Mouse (Mus musculus): ENCODE results near the gene Tssc4. TPM values are rescaled to one million over a fixed set of nuclear protein-coding genes. Genes with fewer than 3 reads are reported as not detected.

Tssc4 gene
- total RNA-seq (2014; rRNA removed; ENCODE audit: low replicate concordance) (61.9 and 71.7 TPM in 2 replicates), polyA plus RNA-seq (2015; fragmentation: Nextera tagmentation; extraction: Ambion mirVana) (33.7 and 34.0 TPM in 2 replicates)

DNA sequence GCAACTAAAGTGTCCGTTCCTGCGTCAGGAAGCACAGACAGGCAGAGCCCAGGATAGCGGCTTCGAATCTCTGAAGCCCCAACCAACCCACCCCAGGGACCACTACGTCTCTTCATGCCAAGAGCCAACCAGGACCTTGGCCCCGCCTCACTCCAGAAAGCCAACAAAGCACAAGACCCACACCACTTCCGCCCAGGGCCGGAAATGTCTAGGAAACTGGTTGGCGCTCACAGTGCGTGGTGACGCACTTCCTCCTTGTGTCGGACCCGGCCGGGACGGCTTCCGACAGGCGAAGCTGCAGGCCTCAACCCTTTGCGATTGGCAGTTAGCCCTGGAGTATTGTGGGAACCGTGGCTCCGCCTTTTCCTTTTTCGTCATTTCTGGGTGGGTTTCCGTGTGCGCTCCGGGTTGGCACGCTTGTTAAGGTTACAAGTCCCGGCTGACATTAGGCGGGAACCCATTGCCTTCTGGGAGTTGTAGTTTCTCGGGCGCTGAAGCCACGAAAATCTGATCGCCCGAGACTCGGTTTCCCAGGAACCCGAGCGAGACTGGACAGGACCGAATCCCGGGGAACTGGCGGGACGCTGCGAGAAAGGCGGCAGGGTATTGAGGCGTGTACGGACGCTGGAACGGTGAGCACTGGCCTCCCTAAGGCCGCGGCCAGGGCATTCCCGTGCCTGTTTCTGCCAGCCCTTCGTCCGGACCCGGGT, at the start of gene Tssc4:
Gene Tssc4, plus strand, starts transcription at position 368 of the 710 bp plus-strand sequence.
- DNase-seq (ENCODE audit: low spot score) (peak; percentile 99), ATAC-seq (ENCODE audit: insufficient read depth, low read depth) (peak; percentile 95)
- Histone ChIP-seq H3K36me3 (replicated peaks; ENCODE audit: control insufficient read depth, insufficient read depth, low read length) (peaks cover 48% of the 10 kb centered on the region), H3K4me2 (ENCODE audit: low read depth, low read length) (peak within 1 kb of the TSS; percentile 82), H3K27ac (ENCODE audit: low read depth) (peak within 1 kb of the TSS; percentile 98), H3K4me3 (ENCODE audit: low read depth, low read length) (peak within 1 kb of the TSS; percentile 56), H3K9ac (replicated peaks; ENCODE audit: low read depth, low read length) (peak within 1 kb of the TSS; percentile 78), H3K4me1 (ENCODE audit: control insufficient read depth, insufficient read depth) (peaks cover 19% of the 10 kb centered on the region), H3K9me3 (replicated peaks; ENCODE audit: control insufficient read depth, low read length) (no peaks in the 10 kb centered on the region), H3K27me3 (ENCODE audit: control insufficient read depth, insufficient read depth, low read length) (no peaks in the 10 kb centered on the region)
- whole genome bisulfite sequencing, result 1% methylated on average over 51 of the region's 51 CpGs
- no peak for TF ChIP-seq CTCF (IDR thresholded peaks at IDR 0.05; ENCODE audit: low read depth)
- TF ChIP-seq EP300 (IDR thresholded peaks at IDR 0.05; ENCODE audit: low read depth), result peak; percentile 98

DNA sequence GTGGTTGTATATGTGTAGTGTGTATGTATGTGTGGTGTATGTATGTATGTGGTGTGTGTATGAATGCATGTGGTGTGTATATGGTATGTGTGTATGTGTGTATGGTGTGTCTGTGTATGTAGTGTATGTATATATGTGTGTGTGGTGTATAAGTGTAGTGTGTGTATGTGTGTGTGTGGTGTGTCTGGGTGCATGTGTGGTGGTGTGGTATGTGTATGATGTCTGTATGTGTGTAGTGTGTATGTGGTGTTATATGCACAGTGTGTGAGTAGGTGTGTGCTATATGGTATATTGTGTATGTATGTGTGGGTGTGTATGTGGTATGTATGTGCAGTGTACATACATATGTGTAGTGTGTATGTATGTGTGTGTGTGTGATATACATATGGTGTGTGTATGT, 49.0 kb upstream of the Tssc4 start:
- DNase-seq (ENCODE audit: low spot score), result no peak
- TF ChIP-seq CTCF (IDR thresholded peaks at IDR 0.05; ENCODE audit: low read depth) (no peak), EP300 (IDR thresholded peaks at IDR 0.05; ENCODE audit: low read depth) (no peak)

DNA sequence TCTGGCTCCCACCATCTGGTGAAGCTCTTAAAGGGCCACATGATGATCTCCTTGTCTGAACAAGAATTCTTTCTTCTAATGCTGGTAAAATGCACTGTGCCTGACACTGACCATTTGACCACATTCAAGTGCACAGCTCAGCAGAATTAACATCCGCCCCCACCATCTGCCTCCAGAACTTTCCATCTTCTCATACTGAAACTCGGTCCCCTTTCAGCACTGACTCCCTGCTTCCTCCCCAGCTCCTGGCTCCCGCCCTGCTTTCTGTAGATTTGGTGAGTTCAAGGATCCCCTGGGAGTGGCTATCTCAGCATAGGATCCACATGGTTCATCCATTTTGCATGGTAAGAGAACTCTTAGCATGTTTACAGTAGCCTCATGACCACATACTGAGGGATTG, 48.3 kb upstream of the Tssc4 start:
- no peak for DNase-seq (ENCODE audit: low spot score)
- WGBS, result 62% methylated on average over 3 of the region's 3 CpGs

More for the DNA sequence above, 49.0 kb upstream of the Tssc4 start:
- no peak overlapping the region for H3K9ac ChIP-seq (replicated peaks; ENCODE audit: low read depth, low read length)
- H3K4me2 ChIP-seq (ENCODE audit: low read depth, low read length), result no peak overlapping the region
- H3K27ac ChIP-seq (ENCODE audit: low read depth), result peak overlapping the region; percentile 21; the same call in 1 of the 2 replicates
- no peaks in the 10 kb centered on the region for H3K27me3 ChIP-seq (ENCODE audit: control insufficient read depth, insufficient read depth, low read length)
- H3K36me3 ChIP-seq (replicated peaks; ENCODE audit: control insufficient read depth, insufficient read depth, low read length), result no peaks in the 10 kb centered on the region
- no peak for ATAC-seq (ENCODE audit: insufficient read depth, low read depth)
- H3K4me1 ChIP-seq (ENCODE audit: control insufficient read depth, insufficient read depth), result peaks cover 32% of the 10 kb centered on the region
- H3K4me3 ChIP-seq (ENCODE audit: low read depth, low read length), result no peak overlapping the region
- no peaks in the 10 kb centered on the region for H3K9me3 ChIP-seq (replicated peaks; ENCODE audit: control insufficient read depth, low read length)

GRCm38 (mm10) chr7:143021356-143022164, 47.5 kb upstream of the Tssc4 start:
- Histone ChIP-seq H3K4me3 (ENCODE audit: low read depth, low read length) (no peak overlapping the region), H3K27me3 (ENCODE audit: control insufficient read depth, insufficient read depth, low read length) (no peaks in the 10 kb centered on the region), H3K9ac (replicated peaks; ENCODE audit: low read depth, low read length) (no peak overlapping the region), H3K4me2 (ENCODE audit: low read depth, low read length) (no peak overlapping the region), H3K9me3 (replicated peaks; ENCODE audit: control insufficient read depth, low read length) (no peaks in the 10 kb centered on the region), H3K36me3 (replicated peaks; ENCODE audit: control insufficient read depth, insufficient read depth, low read length) (no peaks in the 10 kb centered on the region), H3K4me1 (ENCODE audit: control insufficient read depth, insufficient read depth) (peaks cover 17% of the 10 kb centered on the region), H3K27ac (ENCODE audit: low read depth) (no peak overlapping the region)
- WGBS, result 50% methylated on average over 5 of the region's 5 CpGs
- no peak for TF ChIP-seq EP300 (IDR thresholded peaks at IDR 0.05; ENCODE audit: low read depth)
- no peak for TF ChIP-seq CTCF (IDR thresholded peaks at IDR 0.05; ENCODE audit: low read depth)
- ATAC-seq (ENCODE audit: insufficient read depth, low read depth), result no peak
- DNase-seq (ENCODE audit: low spot score), result no peak

More for the DNA sequence above, 48.3 kb upstream of the Tssc4 start:
- H3K4me3 ChIP-seq (ENCODE audit: low read depth, low read length), result no peak overlapping the region
- TF ChIP-seq CTCF (IDR thresholded peaks at IDR 0.05; ENCODE audit: low read depth) (no peak), EP300 (IDR thresholded peaks at IDR 0.05; ENCODE audit: low read depth) (no peak)
- no peak overlapping the region for H3K9ac ChIP-seq (replicated peaks; ENCODE audit: low read depth, low read length)
- no peaks in the 10 kb centered on the region for H3K9me3 ChIP-seq (replicated peaks; ENCODE audit: control insufficient read depth, low read length)
- no peak for ATAC-seq (ENCODE audit: insufficient read depth, low read depth)
- peak overlapping the region; percentile 21; the same call in 1 of the 2 replicates for H3K27ac ChIP-seq (ENCODE audit: low read depth)
- H3K27me3 ChIP-seq (ENCODE audit: control insufficient read depth, insufficient read depth, low read length), result no peaks in the 10 kb centered on the region
- no peak overlapping the region for H3K4me2 ChIP-seq (ENCODE audit: low read depth, low read length)
- H3K36me3 ChIP-seq (replicated peaks; ENCODE audit: control insufficient read depth, insufficient read depth, low read length), result no peaks in the 10 kb centered on the region
- H3K4me1 ChIP-seq (ENCODE audit: control insufficient read depth, insufficient read depth), result peaks cover 24% of the 10 kb centered on the region

DNA sequence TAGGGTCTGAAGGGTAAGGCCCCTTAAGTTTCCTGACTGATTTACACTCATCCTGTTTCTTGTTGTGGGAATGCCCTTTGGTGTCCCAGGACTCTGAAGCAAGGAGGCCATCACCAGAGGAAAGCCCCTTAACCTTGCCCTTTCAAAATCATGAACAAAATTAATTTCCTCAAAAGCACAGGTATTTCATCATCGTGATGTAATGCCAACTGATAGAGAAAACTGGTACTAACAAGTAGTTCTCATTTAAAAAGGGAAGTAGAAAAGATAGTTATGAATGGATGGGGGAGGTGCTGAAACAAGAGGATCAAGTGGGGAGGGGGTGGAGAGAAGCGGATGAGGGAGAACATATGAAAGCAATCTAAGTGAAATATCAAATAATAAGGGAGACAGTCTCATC, 45.5 kb upstream of the Tssc4 start:
- no peak overlapping the region for H3K4me2 ChIP-seq (ENCODE audit: low read depth, low read length)
- 80% methylated on average over 2 of the region's 2 CpGs for WGBS
- DNase-seq (ENCODE audit: low spot score), result no peak
- H3K4me1 ChIP-seq (ENCODE audit: control insufficient read depth, insufficient read depth), result peaks cover 14% of the 10 kb centered on the region; the same call in 1 of the 2 replicates
- no peak overlapping the region for H3K9ac ChIP-seq (replicated peaks; ENCODE audit: low read depth, low read length)
- no peak overlapping the region for H3K4me3 ChIP-seq (ENCODE audit: low read depth, low read length)
- no peaks in the 10 kb centered on the region for H3K36me3 ChIP-seq (replicated peaks; ENCODE audit: control insufficient read depth, insufficient read depth, low read length)
- no peak overlapping the region for H3K27ac ChIP-seq (ENCODE audit: low read depth)
- H3K27me3 ChIP-seq (ENCODE audit: control insufficient read depth, insufficient read depth, low read length), result no peaks in the 10 kb centered on the region
- no peak for ATAC-seq (ENCODE audit: insufficient read depth, low read depth)
- H3K9me3 ChIP-seq (replicated peaks; ENCODE audit: control insufficient read depth, low read length), result no peaks in the 10 kb centered on the region
- no peak for TF ChIP-seq EP300 (IDR thresholded peaks at IDR 0.05; ENCODE audit: low read depth)
- no peak for TF ChIP-seq CTCF (IDR thresholded peaks at IDR 0.05; ENCODE audit: low read depth)

Measured in heart, postnatal 0 days (tissue).